Mouse (Mus musculus) mouse embryonic stem cell (cell line): ENCODE results near the gene Tnnt3.

Experiments
- in situ Hi-C, 2 experiments: fragments of 300-500 bp; cut with MboI; formaldehyde crosslinking; loops; 1 replicate in 1 of 2; 3 replicates in 1 of 2; pipeline ENCODE4 v1.14.3; 2019 to 2020; ENCODE audit warnings: low sequenced_read_pairs in 2 of 2, low pct_unique_long_range_greater_than_20kb in 1 of 2, mixed read lengths in 1 of 2; ENCODE audit not compliant: unreplicated experiment in 1 of 2

The Tnnt3 gene

GRCm38 (mm10) chr7:142497775-142498174, 861 bp upstream of the Tnnt3 start:
- in situ Hi-C loops, result no loop called here

DNA sequence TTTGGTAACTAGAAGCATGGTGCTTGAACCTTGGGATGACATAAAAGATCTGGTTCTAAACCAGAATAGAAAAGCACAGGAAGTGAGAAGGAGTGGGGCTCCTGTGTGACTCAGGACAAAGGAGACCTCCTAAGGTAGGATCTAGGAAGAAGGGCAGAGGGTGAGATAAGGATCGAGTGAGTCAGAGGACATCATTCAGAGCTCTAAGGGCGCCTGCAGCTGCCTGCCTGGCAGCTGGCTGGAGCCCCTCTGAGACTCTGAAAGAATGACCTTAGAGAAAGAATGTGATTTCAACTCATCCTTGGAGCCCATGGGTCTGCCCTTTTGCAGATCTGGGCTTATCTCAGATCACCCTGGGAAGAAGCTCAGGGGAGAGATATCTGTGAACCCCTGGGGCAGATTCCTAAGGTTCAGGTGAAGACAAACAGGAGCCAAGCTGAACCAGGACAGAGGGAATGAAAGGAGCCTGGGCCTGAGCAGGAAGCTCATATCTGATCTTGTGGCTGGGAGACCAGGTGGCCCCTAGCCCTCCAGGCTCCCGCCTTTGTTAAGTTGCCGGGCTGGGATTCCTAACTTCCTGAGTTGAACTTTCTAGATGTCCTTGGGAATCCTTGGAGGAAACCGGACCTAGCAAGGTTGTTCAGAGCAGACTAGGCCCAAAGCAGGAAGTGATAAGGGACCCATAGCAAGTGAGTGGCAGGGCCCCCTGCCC, 530 bp downstream of the Tnnt3 start:
- in situ Hi-C loops, result no loop called here

DNA sequence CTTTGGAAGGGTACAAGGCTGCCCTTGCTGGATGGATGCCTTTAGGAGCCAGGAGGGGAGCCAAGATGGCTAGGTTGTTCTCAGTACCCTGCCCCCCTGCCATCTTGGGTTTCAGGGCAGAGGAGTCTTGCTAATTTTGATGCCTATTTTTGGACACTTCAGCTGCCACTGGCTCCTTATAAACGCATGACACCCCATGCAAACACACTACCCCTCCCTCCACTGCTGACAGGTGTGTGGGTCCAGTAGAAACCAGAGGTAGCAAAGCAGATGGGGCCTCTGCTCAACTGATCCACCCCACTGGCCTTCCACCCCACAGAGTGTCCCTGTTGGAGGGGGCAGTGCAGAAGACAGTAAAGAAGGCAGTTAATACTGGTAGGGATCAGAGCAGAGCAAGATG, 1.4 kb downstream of the Tnnt3 start:
- in situ Hi-C loops, result no loop called here

- in situ Hi-C loops, result no loop called here
Measured at GRCm38 (mm10) chr7:142503206-142503605, 4.6 kb downstream of the Tnnt3 start.

DNA sequence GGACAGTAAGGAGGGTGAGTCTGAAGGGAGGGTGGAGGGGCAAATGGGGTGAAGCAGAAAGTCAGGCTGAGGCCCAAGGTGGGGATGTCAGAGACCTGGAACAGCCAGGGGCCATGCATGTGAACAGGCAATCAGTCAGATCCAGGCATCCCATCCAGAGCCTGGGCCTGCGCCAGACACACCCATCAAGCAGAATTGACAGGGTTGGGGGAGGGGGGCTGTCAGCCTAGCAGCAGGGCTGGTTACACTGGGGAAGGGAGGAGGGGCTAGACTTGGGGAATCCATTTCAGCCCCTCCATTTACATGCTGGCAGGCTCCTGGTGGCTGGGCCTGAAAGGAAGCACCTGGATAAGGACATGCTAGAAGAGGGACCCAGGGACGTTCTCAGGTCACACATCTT, 7.3 kb downstream of the Tnnt3 start:
- in situ Hi-C loops, result no loop called here

- in situ Hi-C loops, result no loop called here
Measured at GRCm38 (mm10) chr7:142506501-142506900, 7.9 kb downstream of the Tnnt3 start.

DNA sequence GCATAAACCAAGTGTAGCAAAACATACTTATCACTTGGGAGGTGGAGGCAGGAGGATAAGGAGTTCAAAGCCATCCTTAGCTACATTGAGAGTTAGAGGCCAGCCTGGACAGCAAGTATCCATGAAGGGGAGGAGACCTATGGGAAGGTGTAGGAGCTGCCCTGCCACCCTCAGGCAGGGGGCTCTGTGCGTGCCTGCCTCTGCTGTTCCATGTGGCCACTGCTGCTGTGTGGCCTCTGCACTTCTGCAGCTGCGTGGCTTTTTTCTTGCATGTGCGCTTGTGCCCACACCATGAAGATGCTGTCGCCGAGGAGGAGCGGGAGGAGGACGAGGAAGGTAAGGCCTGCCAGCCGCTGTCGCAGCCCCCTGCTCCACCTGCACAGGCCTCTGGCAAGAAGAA, 8.8 kb downstream of the Tnnt3 start:
- in situ Hi-C loops, result no loop called here

- in situ Hi-C loops, result no loop called here
Measured at GRCm38 (mm10) chr7:142509518-142509917, 10.9 kb downstream of the Tnnt3 start.

DNA sequence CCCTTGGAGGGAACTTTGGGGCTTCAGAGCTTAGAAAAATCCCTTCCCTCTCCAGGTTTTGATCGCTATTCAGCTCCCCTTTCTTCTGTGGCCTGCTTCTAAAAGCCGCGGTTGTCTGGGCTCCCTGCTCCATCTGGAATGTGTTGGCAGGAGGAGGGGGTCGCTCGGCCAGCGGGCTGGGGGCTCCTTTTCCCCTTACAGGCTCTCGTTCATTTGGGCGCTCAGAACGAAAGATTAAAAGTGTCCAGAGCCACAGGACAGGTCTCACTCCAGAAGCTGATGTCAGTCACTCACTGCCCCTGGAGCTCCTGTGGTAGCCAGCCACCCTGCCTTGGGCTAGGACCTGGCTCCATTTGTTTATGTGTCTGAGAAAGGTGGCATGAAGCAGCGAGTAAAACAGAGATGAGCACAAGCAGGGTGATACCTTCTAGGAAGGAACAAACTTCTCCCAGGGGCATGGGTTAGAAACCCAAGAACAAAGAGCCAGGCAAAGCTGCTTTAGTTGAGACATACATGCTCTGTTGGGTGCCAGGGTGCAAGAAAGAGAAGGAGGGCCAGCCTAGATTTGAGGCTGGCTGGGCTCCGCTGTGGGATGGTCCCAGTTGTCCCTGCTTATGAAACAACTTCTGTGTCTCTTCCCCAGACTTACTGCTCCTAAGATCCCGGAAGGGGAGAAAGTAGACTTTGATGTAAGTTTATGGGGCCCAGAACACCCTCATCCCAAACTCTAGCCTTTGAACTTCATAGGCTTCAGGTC, 11.6 kb downstream of the Tnnt3 start:
- in situ Hi-C loops, result no loop called here

DNA sequence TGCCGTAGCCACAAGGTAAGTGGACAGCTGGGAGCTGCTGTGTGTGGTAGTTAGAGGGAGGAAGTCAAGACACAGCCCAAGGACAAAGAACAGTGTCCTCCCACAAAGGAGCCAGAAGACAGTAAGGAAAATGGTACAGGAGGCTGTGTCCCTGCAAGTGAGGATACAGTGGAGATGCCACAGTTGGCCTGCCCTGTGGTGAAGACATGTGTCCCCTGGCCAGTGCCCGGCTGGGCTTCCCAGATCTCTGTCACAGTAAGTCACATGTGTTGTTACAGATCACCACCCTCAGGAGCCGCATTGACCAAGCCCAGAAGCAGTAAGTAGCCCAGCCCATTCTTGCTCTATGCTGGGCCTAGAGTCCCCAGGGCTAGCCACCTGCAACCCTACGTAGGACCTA, 15.4 kb downstream of the Tnnt3 start:
- in situ Hi-C loops, result no loop called here

- in situ Hi-C loops, result no loop called here
Measured at GRCm38 (mm10) chr7:142516221-142516978, 17.8 kb downstream of the Tnnt3 start.

DNA sequence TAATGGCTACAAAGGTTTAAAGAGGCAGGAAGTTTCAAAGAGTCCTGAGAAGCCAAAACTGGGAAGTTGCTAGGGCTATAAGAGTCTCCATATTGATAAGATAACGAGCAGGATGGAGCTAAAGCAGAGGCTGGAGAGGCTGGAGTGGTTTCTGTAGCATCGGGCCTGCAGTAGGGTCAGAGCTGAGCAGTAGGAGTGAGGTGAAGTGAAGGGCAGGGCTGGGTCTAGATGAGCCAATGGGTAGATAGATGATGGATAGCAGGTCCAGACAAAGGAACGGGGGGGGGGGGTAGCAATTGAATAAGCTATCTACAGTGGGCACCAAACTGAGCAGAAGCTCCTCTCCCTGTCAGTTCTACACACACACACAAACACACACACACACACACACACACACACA, 18.9 kb downstream of the Tnnt3 start:
- in situ Hi-C loops, result no loop called here

DNA sequence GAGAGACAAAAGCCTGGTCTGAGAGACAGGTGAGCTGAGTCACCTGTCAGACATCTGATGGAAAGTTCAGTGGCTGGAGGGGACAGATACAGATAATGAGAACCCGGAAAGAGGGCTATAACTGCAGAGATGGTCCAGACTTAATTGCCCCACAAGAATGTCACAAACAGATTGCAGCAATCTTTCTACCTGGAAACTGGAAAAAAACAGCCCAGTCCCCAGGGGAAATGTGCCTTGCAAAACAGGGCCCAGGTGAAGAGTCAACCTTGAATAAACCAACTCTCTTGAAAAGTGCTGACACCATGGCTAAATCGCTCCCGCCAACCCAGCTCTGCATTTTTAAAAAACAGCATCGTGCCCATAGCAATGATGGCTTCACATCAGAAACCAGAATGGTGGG, 21.7 kb downstream of the Tnnt3 start:
- in situ Hi-C loops, result no loop called here

GRCm38 (mm10) chr7:142522352-142522751, 23.7 kb downstream of the Tnnt3 start:
- in situ Hi-C loops, result no loop called here

DNA sequence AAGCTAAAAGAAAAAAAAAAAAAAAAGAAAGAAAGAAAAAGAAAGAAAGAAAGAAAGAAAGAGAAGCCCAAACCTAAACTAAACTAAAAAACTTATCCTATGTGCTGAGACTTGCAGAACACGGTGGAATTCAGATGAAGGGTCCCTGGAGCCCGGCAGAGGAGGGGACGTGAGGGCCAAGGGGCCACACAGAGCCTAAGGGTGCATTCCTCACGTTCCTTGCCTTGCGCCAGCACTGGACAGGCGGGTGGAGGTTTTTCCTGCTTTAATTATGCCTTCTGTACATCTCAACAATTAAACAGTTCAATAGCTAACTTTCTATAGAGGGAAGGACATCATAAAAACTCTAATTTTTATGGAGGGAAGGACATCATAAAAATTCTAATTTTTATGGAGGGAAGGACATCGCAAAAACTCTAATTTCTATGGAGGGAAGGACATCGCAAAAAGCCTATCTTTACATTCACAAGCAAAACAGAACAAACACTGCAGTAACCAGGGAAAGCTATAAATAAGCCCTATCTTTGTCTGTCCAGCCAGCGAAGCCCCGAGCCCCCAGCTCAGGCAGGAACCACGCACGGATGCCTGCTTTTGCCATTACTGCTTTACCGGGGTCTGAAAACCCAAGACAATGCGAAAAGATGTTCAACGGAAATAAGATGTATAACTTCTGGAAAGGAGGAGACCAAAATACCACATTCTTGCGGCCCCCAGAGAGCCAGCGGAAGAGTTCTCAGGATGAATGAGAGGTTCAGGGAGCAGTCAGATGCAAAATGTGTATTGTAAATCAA, 24.8 kb downstream of the Tnnt3 start:
- in situ Hi-C loops, result no loop called here

GRCm38 (mm10) chr7:142525342-142526178, 26.9 kb downstream of the Tnnt3 start:
- in situ Hi-C loops, result no loop called here

- in situ Hi-C loops, result no loop called here
Measured at GRCm38 (mm10) chr7:142529350-142529749, 30.7 kb downstream of the Tnnt3 start.

DNA sequence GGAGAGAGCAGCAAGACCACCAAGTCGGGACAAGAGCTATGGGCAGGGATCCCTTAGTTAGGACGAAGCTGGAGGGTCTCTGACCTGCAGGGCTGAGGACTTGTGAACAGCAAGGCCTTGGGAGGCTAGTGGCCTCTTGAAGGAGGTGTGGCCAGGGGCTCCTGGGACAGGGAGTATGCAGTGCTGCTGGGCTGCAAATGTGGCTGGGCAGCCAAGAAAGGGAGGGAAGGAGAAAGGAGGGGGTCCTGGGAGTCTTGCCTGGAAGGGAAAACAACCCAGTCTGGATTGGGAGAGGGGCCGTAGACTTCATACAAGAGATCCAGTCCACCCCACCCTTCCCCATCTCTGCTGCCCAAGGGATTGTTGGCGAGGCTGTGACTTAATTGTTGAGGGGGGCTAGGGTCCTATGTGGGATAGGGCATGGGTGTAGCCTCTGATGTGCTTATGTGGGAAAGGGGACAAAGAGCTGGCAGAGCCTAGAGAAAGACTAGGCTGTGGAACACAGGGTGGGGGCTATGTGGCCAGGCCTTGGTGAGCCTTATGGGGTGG, 33.4 kb downstream of the Tnnt3 start:
- in situ Hi-C loops, result no loop called here
